Mouse (Mus musculus) spleen, adult 2 months (tissue): Measurements from ENCODE around the gene Hacd4. TPM values are rescaled to one million over a fixed set of nuclear protein-coding genes. Genes with fewer than 3 reads are reported as not detected.

Source experiments
- DNase-seq, 2 experiments: peaks; one replicate each; pipeline versions ENCODE4 v3.0.0 to v3.0.0-alpha.2; 2012 to 2021; ENCODE audit warnings: low spot score in 2 of 2, low read depth in 1 of 2
- H3K27ac ChIP-seq: fragments of 200-500 bp; 2 replicates; pipeline ENCODE4 v1.5.1; 2012; ENCODE audit warnings: low read length, inconsistent platforms; ENCODE audit not compliant: insufficient read depth
- H3K27me3 ChIP-seq: fragments of 200-500 bp; 2 replicates; pipeline ENCODE4 v1.6.1; 2012; ENCODE audit warnings: mild to moderate bottlenecking, moderate library complexity, low read length, inconsistent platforms; ENCODE audit not compliant: control insufficient read depth, insufficient read depth
- H3K36me3 ChIP-seq: fragments of 200-500 bp; 2 replicates; pipeline ENCODE4 v1.6.1; 2012; ENCODE audit warnings: mild to moderate bottlenecking, low read length, inconsistent platforms; ENCODE audit not compliant: control insufficient read depth, insufficient read depth
- H3K4me1 ChIP-seq: fragments of 200-500 bp; 2 replicates; pipeline ENCODE4 v1.6.1; 2011; ENCODE audit warnings: inconsistent platforms; ENCODE audit not compliant: control insufficient read depth, insufficient read depth, insufficient read length
- H3K4me3 ChIP-seq: fragments of 200-500 bp; 2 replicates; pipeline ENCODE4 v1.5.1; 2011; ENCODE audit warnings: mild to moderate bottlenecking, inconsistent platforms; ENCODE audit not compliant: insufficient read depth, insufficient read length; ENCODE audit errors: extremely low read depth
- CTCF ChIP-seq: fragments of 200-500 bp; IDR thresholded peaks from 2 replicates; pipeline ENCODE4 v1.5.1; 2011; ENCODE audit warnings: mild to moderate bottlenecking, inconsistent platforms; ENCODE audit not compliant: insufficient read depth, insufficient read length, insufficient replicate concordance; ENCODE audit errors: extremely low read depth
- POLR2A ChIP-seq: fragments of 200-500 bp; IDR thresholded peaks from 2 replicates; pipeline ENCODE4 v1.6.1; 2011; ENCODE audit warnings: low read depth, low read length, inconsistent platforms
- WGBS: fragments of 180-500 bp; shearing (Covaris S2); methylation state at CpG from one replicate; pipeline ENCODE4 v1.1.7; 2018; 5-methylcytosine and 5-hydroxymethylcytosine counted together
- polyA plus RNA-seq: library from polyadenylated mRNA; depleted of rRNA; stranded (reverse); fragments of >200 nt; gene quantifications from 2 replicates; pipeline ENCODE4 v1.2.3, GENCODE M21; 2012

Hacd4 gene
- polyA plus RNA-seq, 1 experiment, result 2.1 TPM

DNA sequence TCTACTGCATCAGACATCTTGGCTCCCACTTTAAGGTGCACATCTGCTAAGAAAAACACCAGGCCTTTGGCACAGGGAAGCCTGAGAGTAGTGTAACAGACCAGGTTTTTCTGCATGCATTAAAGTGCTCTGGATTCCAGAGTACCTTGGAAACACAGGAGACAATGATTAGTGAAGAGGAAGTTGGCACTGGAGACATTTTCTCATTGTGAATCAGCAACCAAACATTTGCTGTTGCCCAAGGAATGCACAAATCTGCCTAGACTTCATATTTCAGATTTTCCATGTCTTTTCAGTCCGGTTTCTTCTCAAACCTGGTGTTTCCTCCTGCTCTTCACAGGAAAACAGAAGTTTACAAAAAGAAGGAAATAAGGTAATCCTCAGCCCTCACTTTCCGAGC lies 26.4 kb downstream of the Hacd4 start:
- TF ChIP-seq POLR2A (no peak), CTCF (no peak)
- H3K27ac ChIP-seq, result no peak overlapping the region
- no peak for DNase-seq
- H3K4me3 ChIP-seq, result no peak overlapping the region
- no peaks in the 10 kb centered on the region for H3K27me3 ChIP-seq
- 85% methylated on average over 2 of the region's 2 CpGs for WGBS
- no peaks in the 10 kb centered on the region for H3K4me1 ChIP-seq
- H3K36me3 ChIP-seq, result no peaks in the 10 kb centered on the region

GRCm38 (mm10) chr4:88409279-88409678 lies 29.4 kb downstream of the Hacd4 start:
- WGBS, result 89% methylated on average over 4 of the region's 4 CpGs
- H3K4me1 ChIP-seq, result no peaks in the 10 kb centered on the region
- no peaks in the 10 kb centered on the region for H3K36me3 ChIP-seq
- no peak overlapping the region for H3K4me3 ChIP-seq
- H3K27me3 ChIP-seq, result no peaks in the 10 kb centered on the region
- TF ChIP-seq CTCF (no peak), POLR2A (no peak)
- no peak for DNase-seq
- H3K27ac ChIP-seq, result no peak overlapping the region

- no peak overlapping the region for H3K27ac ChIP-seq
- 92% methylated on average over 4 of the region's 4 CpGs for WGBS
- no peak for DNase-seq
Observed at GRCm38 (mm10) chr4:88406887-88407696, 31.6 kb downstream of the Hacd4 start.

DNA sequence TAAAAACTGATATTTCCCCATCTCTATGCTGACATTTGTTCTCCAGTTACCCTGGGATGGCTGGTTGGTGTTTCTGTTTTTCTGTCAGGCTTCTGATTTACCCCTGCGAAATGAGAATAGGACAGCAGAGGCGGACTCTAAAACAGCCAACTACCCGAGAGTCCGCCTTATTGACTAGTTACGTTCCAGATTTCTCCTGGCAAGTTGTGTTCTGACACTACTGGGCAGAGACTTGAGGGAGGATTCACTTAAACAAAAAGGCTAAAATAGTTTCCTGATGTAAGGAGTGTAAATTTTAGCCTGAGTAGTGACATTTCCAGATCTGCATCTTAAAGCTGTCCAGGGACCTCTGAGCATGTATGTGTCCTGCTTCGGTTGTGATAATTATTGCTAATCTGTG lies 35.8 kb downstream of the Hacd4 start:
- 90% methylated on average over 6 of the region's 6 CpGs for WGBS
- DNase-seq, result no peak

More at GRCm38 (mm10) chr4:88406887-88407696, 31.6 kb downstream of the Hacd4 start:
- H3K27me3 ChIP-seq, result no peaks in the 10 kb centered on the region
- H3K4me1 ChIP-seq, result no peaks in the 10 kb centered on the region
- TF ChIP-seq CTCF (no peak), POLR2A (no peak)
- no peak overlapping the region for H3K4me3 ChIP-seq
- H3K36me3 ChIP-seq, result no peaks in the 10 kb centered on the region; the same call in 1 of the 2 replicates

DNA sequence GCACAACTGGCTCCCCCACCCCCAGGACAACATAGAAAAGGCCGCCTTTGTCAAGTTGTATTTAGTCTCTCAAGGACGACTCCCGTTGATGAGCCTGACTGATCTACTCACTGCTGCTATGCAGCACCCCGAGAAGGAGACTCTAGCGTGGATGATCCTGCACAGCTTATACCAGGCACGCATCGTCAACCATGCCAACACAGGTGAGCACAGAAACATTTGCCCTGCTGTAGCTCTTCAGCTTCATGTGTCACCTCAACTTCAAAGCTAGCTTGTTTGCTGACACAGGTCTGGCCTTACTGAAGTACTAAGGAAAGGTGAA lies 37.8 kb downstream of the Hacd4 start:
- no peaks in the 10 kb centered on the region for H3K27me3 ChIP-seq
- no peaks in the 10 kb centered on the region for H3K4me1 ChIP-seq
- no peak for TF ChIP-seq CTCF
- no peak for TF ChIP-seq POLR2A
- no peaks in the 10 kb centered on the region; the same call in 1 of the 2 replicates for H3K36me3 ChIP-seq
- DNase-seq, result no peak
- H3K27ac ChIP-seq, result no peak overlapping the region
- H3K4me3 ChIP-seq, result no peak overlapping the region
- 94% methylated on average over 7 of the region's 7 CpGs for WGBS

More for the DNA sequence above, 35.8 kb downstream of the Hacd4 start:
- Histone ChIP-seq H3K27ac (no peak overlapping the region), H3K36me3 (no peaks in the 10 kb centered on the region; the same call in 1 of the 2 replicates), H3K27me3 (no peaks in the 10 kb centered on the region), H3K4me1 (no peaks in the 10 kb centered on the region), H3K4me3 (no peak overlapping the region)
- no peak for TF ChIP-seq CTCF
- no peak for TF ChIP-seq POLR2A

- Histone ChIP-seq H3K36me3 (no peaks in the 10 kb centered on the region; the same call in 1 of the 2 replicates), H3K27me3 (no peaks in the 10 kb centered on the region), H3K27ac (no peak overlapping the region), H3K4me3 (no peak overlapping the region), H3K4me1 (no peaks in the 10 kb centered on the region)
- 91% methylated on average over 9 of the region's 9 CpGs for WGBS
- TF ChIP-seq CTCF (no peak), POLR2A (no peak)
- DNase-seq, result no peak
Observed at GRCm38 (mm10) chr4:88400302-88400991, 38.3 kb downstream of the Hacd4 start.

GRCm38 (mm10) chr4:88396995-88397521 lies 41.7 kb downstream of the Hacd4 start:
- peaks cover 2% of the 10 kb centered on the region; the same call in 1 of the 2 replicates for H3K36me3 ChIP-seq
- H3K4me3 ChIP-seq, result no peak overlapping the region
- no peak for TF ChIP-seq POLR2A
- TF ChIP-seq CTCF, result no peak
- no peaks in the 10 kb centered on the region for H3K27me3 ChIP-seq
- no peak overlapping the region for H3K27ac ChIP-seq
- no peaks in the 10 kb centered on the region for H3K4me1 ChIP-seq
- no peak for DNase-seq
- WGBS, result 90% methylated on average over 6 of the region's 6 CpGs
